Mouse (Mus musculus): ENCODE results near the gene Btg4. TPM values are rescaled to one million over a fixed set of nuclear protein-coding genes. Genes with fewer than 3 reads are reported as not detected.

Gene Btg4
- total RNA-seq, 2 experiments from 2014 or later: not detected

DNA sequence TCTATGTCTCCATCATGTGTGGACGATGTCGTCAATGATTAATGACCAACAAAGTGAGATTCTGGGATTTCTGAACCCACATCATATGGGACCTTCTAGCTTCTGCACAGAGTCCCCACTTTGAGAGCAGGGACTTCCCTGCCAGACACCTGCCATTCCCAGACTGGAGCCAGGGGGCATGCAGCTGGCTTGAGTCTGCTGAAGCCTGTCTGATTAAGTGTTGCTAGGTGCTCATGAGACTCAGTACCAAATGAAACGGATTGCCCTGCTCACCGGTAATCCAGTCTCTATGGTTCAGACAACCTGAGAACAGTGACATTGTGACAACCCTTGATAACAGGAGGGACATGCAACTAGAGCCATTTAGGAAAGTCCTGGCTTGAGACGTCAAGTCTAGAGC, 103.3 kb downstream of the Btg4 start:
- DNase-seq (ENCODE audit: low spot score in 2 of 2): no peak

DNA sequence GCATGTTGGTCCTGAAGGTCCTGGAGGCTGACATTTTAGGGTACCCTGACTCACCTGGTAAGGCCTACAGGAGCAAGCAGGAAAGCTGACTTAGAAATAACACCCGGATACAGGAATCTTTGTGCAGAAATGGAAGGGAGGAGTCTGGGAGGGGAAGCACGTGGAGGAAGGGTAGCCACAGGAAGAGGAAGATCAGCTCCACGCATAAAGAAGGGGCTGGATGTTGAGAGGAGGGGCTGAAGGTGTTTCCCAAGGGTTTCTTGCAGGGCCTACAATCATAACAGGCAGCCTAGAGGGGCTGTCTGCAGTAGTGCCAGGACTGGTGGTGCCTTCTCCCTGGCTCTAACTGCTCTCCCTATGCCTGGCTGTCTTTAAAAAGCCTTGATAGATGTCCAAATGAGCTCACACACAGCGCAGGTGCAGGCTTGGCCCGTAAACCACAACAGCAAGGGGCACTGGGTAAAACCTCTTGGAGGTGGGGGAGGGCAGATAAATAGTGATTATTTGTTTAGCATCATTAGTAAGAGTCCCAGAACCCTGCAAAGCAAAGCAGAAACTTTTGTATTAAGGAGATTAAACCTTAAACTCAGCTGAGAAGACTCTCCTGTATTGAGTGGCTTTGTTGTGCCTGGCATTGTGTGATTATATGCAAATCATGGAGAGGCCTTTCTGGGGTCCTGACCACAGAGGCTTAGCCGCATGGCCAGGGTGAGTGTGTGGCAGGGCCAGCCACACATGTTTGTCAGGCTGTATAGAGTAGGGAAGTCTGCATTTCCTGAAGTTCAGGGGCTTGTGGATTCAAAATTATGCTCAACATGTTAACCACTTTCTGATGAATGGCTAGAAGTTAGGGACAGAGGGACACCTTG, 104.8 kb downstream of the Btg4 start, which contains the start of gene Gm32742:
Gm32742 (minus strand) TSS at position 206 of the 869 bp plus-strand sequence.
- no peak for DNase-seq (ENCODE audit: low spot score in 2 of 2)

- no peak for DNase-seq (ENCODE audit: low spot score in 2 of 2)
Measured at GRCm38 (mm10) chr9:51167954-51168353, 107.3 kb downstream of the Btg4 start.

GRCm38 (mm10) chr9:51168698-51169097, 108.0 kb downstream of the Btg4 start:
- no peak for DNase-seq (ENCODE audit: low spot score in 2 of 2)

DNA sequence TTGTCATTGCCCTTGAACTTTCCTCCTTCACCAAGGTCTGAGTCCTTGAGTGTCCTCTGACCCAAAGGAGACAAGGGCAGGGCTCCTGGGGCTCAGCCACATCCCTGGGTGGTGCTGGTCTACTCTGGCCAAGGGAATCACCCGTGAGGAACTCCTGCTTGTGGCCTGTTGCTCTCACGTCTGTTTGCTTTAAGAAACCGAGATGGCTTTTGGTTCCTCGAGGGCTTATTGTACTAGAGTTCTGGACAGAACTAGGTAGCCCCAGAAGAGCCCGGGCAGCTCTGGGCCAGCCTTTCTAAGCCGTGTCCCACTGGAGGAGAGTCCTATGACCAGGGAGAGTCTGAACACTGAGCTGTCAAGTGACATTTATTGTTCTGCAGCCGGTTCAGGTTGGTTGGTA, 108.4 kb downstream of the Btg4 start:
- DNase-seq (ENCODE audit: low spot score in 2 of 2): no peak

Small RNAs within 50 kb of the gene (microRNA-seq; reads per million reads assigned to microRNA genes)
- gene Mir34b (ENCODE audit: borderline number of aligned reads in 2 of 2): 20.2 to 94.6 reads per million in 2 experiments
- 271 to 3,127 reads per million in 2 experiments for gene Mir34c (ENCODE audit: borderline number of aligned reads in 2 of 2)

Other genes starting within 250 kb of the Btg4 start
- gene Ppp2r1b, start 215.6 kb upstream of the Btg4 start, total RNA-seq (2021): 10 to 100 TPM; 44.3 to 64.2 TPM
- gene Sik2, start 51.8 kb upstream of the Btg4 start, total RNA-seq (2021): 100 to 1,000 TPM; 120 to 197 TPM
- gene Layn, start 16.2 kb downstream of the Btg4 start, total RNA-seq (2021): 1 to 10 TPM; 4.3 to 4.8 TPM
- not detected for gene 4833427G06Rik, start 41.2 kb downstream of the Btg4 start, total RNA-seq (2021)
- gene Gm32742, start 104.6 kb downstream of the Btg4 start, total RNA-seq (2021): not detected
- gene Pou2af1, start 152.8 kb downstream of the Btg4 start, total RNA-seq (2021): under 1 TPM; 0.20 to 0.35 TPM
- 1 to 10 TPM; 2.0 to 3.3 TPM for gene Colca2, start 217.7 kb downstream of the Btg4 start, total RNA-seq (2021)

Data from adrenal gland, adult 18-20 months (tissue).